Mouse (Mus musculus): Measurements from ENCODE around the gene Spock1.

Spock1 gene

GRCm38 (mm10) chr13:57760618-57761017 lies 147.5 kb downstream of the Spock1 start:
- H3K9me3 ChIP-seq (ENCODE audit: low read length), result peaks cover 3% of the 10 kb centered on the region
- H3K36me3 ChIP-seq (ENCODE audit: insufficient read depth, low read length), result no peaks in the 10 kb centered on the region
- peaks cover 4% of the 10 kb centered on the region; the same call in 1 of the 2 replicates for H3K4me1 ChIP-seq (replicated peaks; ENCODE audit: low read depth, low read length)
- H3K27me3 ChIP-seq (ENCODE audit: insufficient read depth, low read length), result no peaks in the 10 kb centered on the region
- TF ChIP-seq POU5F1 (IDR thresholded peaks at IDR 0.05; ENCODE audit: borderline replicate concordance, low read length), result no peak
- no peak for TF ChIP-seq CTCF (conservative IDR thresholded peaks at IDR 0.05; ENCODE audit: low read length)
- no peak for TF ChIP-seq NANOG (IDR thresholded peaks at IDR 0.05; ENCODE audit: borderline replicate concordance, low read length)
- no peak overlapping the region for H3K4me3 ChIP-seq (replicated peaks; ENCODE audit: low read length)

- TF ChIP-seq CTCF (conservative IDR thresholded peaks at IDR 0.05; ENCODE audit: low read length) (no peak), POU5F1 (IDR thresholded peaks at IDR 0.05; ENCODE audit: borderline replicate concordance, low read length) (no peak), NANOG (IDR thresholded peaks at IDR 0.05; ENCODE audit: borderline replicate concordance, low read length) (no peak)
- H3K4me3 ChIP-seq (replicated peaks; ENCODE audit: low read length), result no peak overlapping the region
- peaks cover 18% of the 10 kb centered on the region for H3K9me3 ChIP-seq (ENCODE audit: low read length)
- peaks cover 4% of the 10 kb centered on the region; the same call in 1 of the 2 replicates for H3K4me1 ChIP-seq (replicated peaks; ENCODE audit: low read depth, low read length)
- H3K36me3 ChIP-seq (ENCODE audit: insufficient read depth, low read length), result no peaks in the 10 kb centered on the region
- H3K27me3 ChIP-seq (ENCODE audit: insufficient read depth, low read length), result no peaks in the 10 kb centered on the region
These were observed 151.8 kb downstream of the Spock1 start for GRCm38 (mm10) chr13:57756316-57756715.

GRCm38 (mm10) chr13:57750831-57751230 lies 157.3 kb downstream of the Spock1 start:
- Histone ChIP-seq H3K4me1 (replicated peaks; ENCODE audit: low read depth, low read length) (no peaks in the 10 kb centered on the region), H3K27me3 (ENCODE audit: insufficient read depth, low read length) (no peaks in the 10 kb centered on the region), H3K9me3 (ENCODE audit: low read length) (peaks cover 17% of the 10 kb centered on the region), H3K36me3 (ENCODE audit: insufficient read depth, low read length) (no peaks in the 10 kb centered on the region), H3K4me3 (replicated peaks; ENCODE audit: low read length) (no peak overlapping the region)
- TF ChIP-seq POU5F1 (IDR thresholded peaks at IDR 0.05; ENCODE audit: borderline replicate concordance, low read length) (no peak), NANOG (IDR thresholded peaks at IDR 0.05; ENCODE audit: borderline replicate concordance, low read length) (no peak), CTCF (conservative IDR thresholded peaks at IDR 0.05; ENCODE audit: low read length) (no peak)

- Histone ChIP-seq H3K4me1 (replicated peaks; ENCODE audit: low read depth, low read length) (peaks cover 9% of the 10 kb centered on the region), H3K27me3 (ENCODE audit: insufficient read depth, low read length) (0 out of 2 replicates have a peak, but pooled peaks cover 8% of the 10 kb centered on the region), H3K4me3 (replicated peaks; ENCODE audit: low read length) (no peak overlapping the region), H3K36me3 (ENCODE audit: insufficient read depth, low read length) (no peaks in the 10 kb centered on the region), H3K9me3 (ENCODE audit: low read length) (no peaks in the 10 kb centered on the region)
- TF ChIP-seq POU5F1 (IDR thresholded peaks at IDR 0.05; ENCODE audit: borderline replicate concordance, low read length) (no peak), CTCF (conservative IDR thresholded peaks at IDR 0.05; ENCODE audit: low read length) (no peak), NANOG (IDR thresholded peaks at IDR 0.05; ENCODE audit: borderline replicate concordance, low read length) (no peak)
These were observed 163.5 kb downstream of the Spock1 start for GRCm38 (mm10) chr13:57744667-57745066.

- peaks cover 18% of the 10 kb centered on the region for H3K9me3 ChIP-seq (ENCODE audit: low read length)
- peaks cover 9% of the 10 kb centered on the region for H3K4me1 ChIP-seq (replicated peaks; ENCODE audit: low read depth, low read length)
- H3K36me3 ChIP-seq (ENCODE audit: insufficient read depth, low read length), result no peaks in the 10 kb centered on the region
- no peak for TF ChIP-seq CTCF (conservative IDR thresholded peaks at IDR 0.05; ENCODE audit: low read length)
- TF ChIP-seq POU5F1 (IDR thresholded peaks at IDR 0.05; ENCODE audit: borderline replicate concordance, low read length), result no peak
- no peak for TF ChIP-seq NANOG (IDR thresholded peaks at IDR 0.05; ENCODE audit: borderline replicate concordance, low read length)
- 0 out of 2 replicates have a peak, but pooled peaks cover 8% of the 10 kb centered on the region for H3K27me3 ChIP-seq (ENCODE audit: insufficient read depth, low read length)
- H3K4me3 ChIP-seq (replicated peaks; ENCODE audit: low read length), result no peak overlapping the region
These were observed 166.9 kb downstream of the Spock1 start for GRCm38 (mm10) chr13:57741186-57741585.

GRCm38 (mm10) chr13:57740473-57740872 lies 167.7 kb downstream of the Spock1 start:
- no peak for TF ChIP-seq CTCF (conservative IDR thresholded peaks at IDR 0.05; ENCODE audit: low read length)
- Histone ChIP-seq H3K36me3 (ENCODE audit: insufficient read depth, low read length) (no peaks in the 10 kb centered on the region), H3K4me1 (replicated peaks; ENCODE audit: low read depth, low read length) (peaks cover 9% of the 10 kb centered on the region), H3K27me3 (ENCODE audit: insufficient read depth, low read length) (0 out of 2 replicates have a peak, but pooled peaks cover 6% of the 10 kb centered on the region), H3K9me3 (ENCODE audit: low read length) (peaks cover 24% of the 10 kb centered on the region), H3K4me3 (replicated peaks; ENCODE audit: low read length) (no peak overlapping the region)

- peaks cover 44% of the 10 kb centered on the region for H3K9me3 ChIP-seq (ENCODE audit: low read length)
- peaks cover 16% of the 10 kb centered on the region for H3K4me1 ChIP-seq (replicated peaks; ENCODE audit: low read depth, low read length)
- H3K27me3 ChIP-seq (ENCODE audit: insufficient read depth, low read length), result no peaks in the 10 kb centered on the region
- no peak overlapping the region for H3K4me3 ChIP-seq (replicated peaks; ENCODE audit: low read length)
- no peak for TF ChIP-seq NANOG (IDR thresholded peaks at IDR 0.05; ENCODE audit: borderline replicate concordance, low read length)
- TF ChIP-seq CTCF (conservative IDR thresholded peaks at IDR 0.05; ENCODE audit: low read length), result no peak
- TF ChIP-seq POU5F1 (IDR thresholded peaks at IDR 0.05; ENCODE audit: borderline replicate concordance, low read length), result no peak
- no peaks in the 10 kb centered on the region for H3K36me3 ChIP-seq (ENCODE audit: insufficient read depth, low read length)
These were observed 172.1 kb downstream of the Spock1 start for GRCm38 (mm10) chr13:57736060-57736459.

- peaks cover 44% of the 10 kb centered on the region for H3K9me3 ChIP-seq (ENCODE audit: low read length)
These were observed 173.6 kb downstream of the Spock1 start for GRCm38 (mm10) chr13:57734549-57734948.

GRCm38 (mm10) chr13:57733521-57733920 lies 174.6 kb downstream of the Spock1 start:
- peaks cover 44% of the 10 kb centered on the region for H3K9me3 ChIP-seq (ENCODE audit: low read length)
- H3K27me3 ChIP-seq (ENCODE audit: insufficient read depth, low read length), result no peaks in the 10 kb centered on the region
- no peak overlapping the region for H3K4me3 ChIP-seq (replicated peaks; ENCODE audit: low read length)
- no peak for TF ChIP-seq CTCF (conservative IDR thresholded peaks at IDR 0.05; ENCODE audit: low read length)
- no peak for TF ChIP-seq NANOG (IDR thresholded peaks at IDR 0.05; ENCODE audit: borderline replicate concordance, low read length)
- no peak for TF ChIP-seq POU5F1 (IDR thresholded peaks at IDR 0.05; ENCODE audit: borderline replicate concordance, low read length)
- H3K4me1 ChIP-seq (replicated peaks; ENCODE audit: low read depth, low read length), result peaks cover 16% of the 10 kb centered on the region
- H3K36me3 ChIP-seq (ENCODE audit: insufficient read depth, low read length), result no peaks in the 10 kb centered on the region

More at GRCm38 (mm10) chr13:57734549-57734948, 173.6 kb downstream of the Spock1 start:
- H3K36me3 ChIP-seq (ENCODE audit: insufficient read depth, low read length), result no peaks in the 10 kb centered on the region
- TF ChIP-seq NANOG (IDR thresholded peaks at IDR 0.05; ENCODE audit: borderline replicate concordance, low read length) (no peak), CTCF (conservative IDR thresholded peaks at IDR 0.05; ENCODE audit: low read length) (no peak), POU5F1 (IDR thresholded peaks at IDR 0.05; ENCODE audit: borderline replicate concordance, low read length) (no peak)
- H3K4me1 ChIP-seq (replicated peaks; ENCODE audit: low read depth, low read length), result peaks cover 16% of the 10 kb centered on the region
- H3K4me3 ChIP-seq (replicated peaks; ENCODE audit: low read length), result no peak overlapping the region
- no peaks in the 10 kb centered on the region for H3K27me3 ChIP-seq (ENCODE audit: insufficient read depth, low read length)
